Mouse (Mus musculus) heart, embryonic 10.5 days (tissue): Measurements from ENCODE around the gene Ppp4r3a. TPM values are rescaled to one million over a fixed set of nuclear protein-coding genes. Genes with fewer than 3 reads are reported as not detected.

Experiments
- DNase-seq: peaks from one replicate; pipeline ENCODE4 v3.0.0-alpha.2; 2017; ENCODE audit warnings: low spot score
- H3K27ac ChIP-seq: fragments of 300-500 bp; sonication (generic); 2 replicates; pipeline ENCODE4 v1.5.1; 2016; ENCODE audit warnings: mild to moderate bottlenecking
- H3K27me3 ChIP-seq: fragments of 300-500 bp; sonication (generic); 2 replicates; pipeline ENCODE4 v1.6.1; 2016; ENCODE audit warnings: mild to moderate bottlenecking; ENCODE audit not compliant: poor library complexity, insufficient read depth, severe bottlenecking
- H3K36me3 ChIP-seq: fragments of 300-500 bp; sonication (generic); 2 replicates; pipeline ENCODE4 v1.6.1; 2016; ENCODE audit warnings: mild to moderate bottlenecking, moderate library complexity
- H3K4me1 ChIP-seq: fragments of 300-500 bp; sonication (generic); 2 replicates; pipeline ENCODE4 v1.6.1; 2016; ENCODE audit warnings: mild to moderate bottlenecking
- H3K4me3 ChIP-seq: fragments of 300-500 bp; sonication (generic); 2 replicates; pipeline ENCODE4 v1.5.1; 2016; ENCODE audit warnings: mild to moderate bottlenecking, moderate library complexity
- H3K9me3 ChIP-seq: fragments of 300-500 bp; sonication (generic); 2 replicates; pipeline ENCODE4 v1.6.1; 2016; ENCODE audit warnings: mild to moderate bottlenecking, moderate library complexity
- WGBS: fragments of 180-500 bp; shearing (Covaris S2); methylation state at CpG from one replicate; pipeline ENCODE4 v1.1.7; 2016; 5-methylcytosine and 5-hydroxymethylcytosine counted together
- microRNA counts: library from miRNA; unstranded; fragments of <30 nt; microRNA quantifications from one replicate; lab custom pipeline; 2017
- microRNA-seq: library from miRNA; unstranded; fragments of <30 nt; microRNA quantifications from one replicate; pipeline ENCODE4, GENCODE M21; 2017
- polyA plus RNA-seq: library from polyadenylated mRNA; unstranded; fragments of >200 nt; fragmentation: Nextera tagmentation; extraction: Ambion mirVana; gene quantifications from 2 replicates; pipeline ENCODE4 v1.2.1, GENCODE M21; 2016

The Ppp4r3a gene
- polyA plus RNA-seq, 1 experiment from 2014 or later = 51.7 TPM

- H3K27me3 ChIP-seq = peaks cover 89% of the 10 kb centered on the region
- peaks cover 25% of the 10 kb centered on the region for H3K4me1 ChIP-seq
- no peak overlapping the region for H3K27ac ChIP-seq
- 78% methylated on average over 3 of the region's 3 CpGs for WGBS
- no peak overlapping the region for H3K4me3 ChIP-seq
- no peaks in the 10 kb centered on the region for H3K9me3 ChIP-seq
- DNase-seq = no peak
- H3K36me3 ChIP-seq = no peaks in the 10 kb centered on the region
Measured at GRCm38 (mm10) chr12:100991119-100991518, 92.4 kb downstream of the Ppp4r3a start.

GRCm38 (mm10) chr12:100990291-100990690 lies 93.2 kb downstream of the Ppp4r3a start:
- no peak for DNase-seq
- 40% methylated on average over 12 of the region's 12 CpGs for WGBS
- H3K4me1 ChIP-seq = peaks cover 17% of the 10 kb centered on the region; the same call in 1 of the 2 replicates
- no peak overlapping the region for H3K27ac ChIP-seq
- H3K36me3 ChIP-seq = no peaks in the 10 kb centered on the region
- peaks cover 82% of the 10 kb centered on the region for H3K27me3 ChIP-seq
- H3K4me3 ChIP-seq = no peak overlapping the region
- H3K9me3 ChIP-seq = no peaks in the 10 kb centered on the region

- DNase-seq = no peak
- WGBS = 75% methylated on average over 4 of the region's 4 CpGs
- Histone ChIP-seq H3K4me3 (no peak overlapping the region), H3K27ac (no peak overlapping the region), H3K27me3 (peaks cover 82% of the 10 kb centered on the region), H3K4me1 (peaks cover 12% of the 10 kb centered on the region; the same call in 1 of the 2 replicates), H3K9me3 (no peaks in the 10 kb centered on the region), H3K36me3 (no peaks in the 10 kb centered on the region)
Measured at GRCm38 (mm10) chr12:100989780-100990288, 93.7 kb downstream of the Ppp4r3a start.

MicroRNAs encoded within 50 kb of the gene (microRNA counts, 519-probe panel; counts per million panel counts)
- not detected for microRNA mmu-miR-1190 (lab: Ali Mortazavi, UCI)

Small RNAs within 50 kb of the gene (microRNA-seq; reads per million reads assigned to microRNA genes)
- not detected for gene Mir1190

Other genes starting within 250 kb of the Ppp4r3a start
- 2.5 and 5.9 TPM in 2 replicates for gene Gpr68, start 175.5 kb downstream of the Ppp4r3a start, polyA plus RNA-seq
- 2.3 and 4.4 TPM in 2 replicates for gene Ccdc88c, start 54.6 kb downstream of the Ppp4r3a start, polyA plus RNA-seq